Mouse (Mus musculus): ENCODE results near the gene Bicra. TPM values are rescaled to one million over a fixed set of nuclear protein-coding genes. Genes with fewer than 3 reads are reported as not detected.

The Bicra gene
- polyA plus RNA-seq, 1 experiment from 2014 or later, result 10.4 TPM

- 88% methylated on average over 1 of the region's 1 CpGs for WGBS
- peaks cover 36% of the 10 kb centered on the region for H3K36me3 ChIP-seq
- 0 out of 2 replicates have a peak, but pooled peaks cover 9% of the 10 kb centered on the region for H3K9me3 ChIP-seq
- 0 out of 2 replicates have a peak, but pooled peaks cover 4% of the 10 kb centered on the region for H3K4me1 ChIP-seq
- H3K27ac ChIP-seq, result no peak overlapping the region
- no peak overlapping the region for H3K4me3 ChIP-seq
- H3K4me2 ChIP-seq, result no peak overlapping the region
- H3K27me3 ChIP-seq, result no peaks in the 10 kb centered on the region
- no peak overlapping the region for H3K9ac ChIP-seq
- ATAC-seq (ENCODE audit: insufficient number of reproducible peaks, insufficient read depth, low FRiP score, low TSS enrichment, low read depth), result no peak
Measured at GRCm38 (mm10) chr7:16033059-16033458, 14.7 kb downstream of the Bicra start.

GRCm38 (mm10) chr7:16031072-16031471 is 16.6 kb downstream of the Bicra start:
- WGBS, result 88% methylated on average over 4 of the region's 4 CpGs
- 0 out of 2 replicates have a peak, but pooled peaks cover 4% of the 10 kb centered on the region for H3K4me1 ChIP-seq
- 0 out of 2 replicates have a peak, but pooled peaks cover 9% of the 10 kb centered on the region for H3K9me3 ChIP-seq
- ATAC-seq (ENCODE audit: insufficient number of reproducible peaks, insufficient read depth, low FRiP score, low TSS enrichment, low read depth), result no peak
- no peaks in the 10 kb centered on the region for H3K27me3 ChIP-seq
- no peak overlapping the region for H3K27ac ChIP-seq
- no peak overlapping the region for H3K4me3 ChIP-seq
- H3K9ac ChIP-seq, result no peak overlapping the region
- no peak overlapping the region for H3K4me2 ChIP-seq
- H3K36me3 ChIP-seq, result peaks cover 42% of the 10 kb centered on the region

- 84% methylated on average over 6 of the region's 6 CpGs for whole genome bisulfite sequencing
- Histone ChIP-seq H3K27ac (no peak overlapping the region), H3K9me3 (0 out of 2 replicates have a peak, but pooled peaks cover 9% of the 10 kb centered on the region), H3K36me3 (peaks cover 42% of the 10 kb centered on the region), H3K9ac (no peak overlapping the region), H3K4me2 (no peak overlapping the region), H3K4me3 (no peak overlapping the region), H3K4me1 (0 out of 2 replicates have a peak, but pooled peaks cover 4% of the 10 kb centered on the region), H3K27me3 (no peaks in the 10 kb centered on the region)
- no peak for ATAC-seq (ENCODE audit: insufficient number of reproducible peaks, insufficient read depth, low FRiP score, low TSS enrichment, low read depth)
Measured at GRCm38 (mm10) chr7:16028102-16028927, 19.4 kb downstream of the Bicra start.

- Histone ChIP-seq H3K4me3 (no peak overlapping the region), H3K9me3 (no peaks in the 10 kb centered on the region), H3K4me2 (no peak overlapping the region), H3K4me1 (0 out of 2 replicates have a peak, but pooled peaks cover 4% of the 10 kb centered on the region), H3K36me3 (peaks cover 11% of the 10 kb centered on the region), H3K27me3 (no peaks in the 10 kb centered on the region), H3K27ac (no peak overlapping the region), H3K9ac (no peak overlapping the region)
- WGBS, result 92% methylated on average over 8 of the region's 8 CpGs
- ATAC-seq (ENCODE audit: insufficient number of reproducible peaks, insufficient read depth, low FRiP score, low TSS enrichment, low read depth), result no peak
Measured at GRCm38 (mm10) chr7:16024603-16025222, 23.0 kb downstream of the Bicra start.

- ATAC-seq (ENCODE audit: insufficient number of reproducible peaks, insufficient read depth, low FRiP score, low TSS enrichment, low read depth), result no peak
- Histone ChIP-seq H3K9me3 (no peaks in the 10 kb centered on the region), H3K27ac (no peak overlapping the region), H3K9ac (no peak overlapping the region), H3K27me3 (no peaks in the 10 kb centered on the region), H3K4me3 (no peak overlapping the region), H3K36me3 (peaks cover 9% of the 10 kb centered on the region), H3K4me2 (no peak overlapping the region), H3K4me1 (peaks cover 6% of the 10 kb centered on the region)
- 89% methylated on average over 5 of the region's 5 CpGs for WGBS
Measured at GRCm38 (mm10) chr7:16019256-16020094, 28.2 kb downstream of the Bicra start.

- Histone ChIP-seq H3K36me3 (peaks cover 12% of the 10 kb centered on the region), H3K9me3 (no peaks in the 10 kb centered on the region), H3K9ac (no peak overlapping the region), H3K27me3 (no peaks in the 10 kb centered on the region), H3K4me2 (no peak overlapping the region), H3K4me1 (peaks cover 16% of the 10 kb centered on the region), H3K27ac (0 out of 2 replicates have a peak overlapping the region, but pooled peaks have one; percentile 4), H3K4me3 (no peak overlapping the region)
- WGBS, result 79% methylated on average over 9 of the region's 9 CpGs
- no peak; the same call in 1 of the 2 replicates for ATAC-seq (ENCODE audit: insufficient number of reproducible peaks, insufficient read depth, low FRiP score, low TSS enrichment, low read depth)
Measured at GRCm38 (mm10) chr7:16018016-16018810, 29.5 kb downstream of the Bicra start.

- Histone ChIP-seq H3K27ac (no peak overlapping the region), H3K36me3 (peaks cover 18% of the 10 kb centered on the region), H3K9me3 (no peaks in the 10 kb centered on the region), H3K4me3 (no peak overlapping the region), H3K27me3 (no peaks in the 10 kb centered on the region), H3K4me1 (peaks cover 16% of the 10 kb centered on the region), H3K4me2 (no peak overlapping the region), H3K9ac (no peak overlapping the region)
- ATAC-seq (ENCODE audit: insufficient number of reproducible peaks, insufficient read depth, low FRiP score, low TSS enrichment, low read depth), result no peak
- 84% methylated on average over 5 of the region's 5 CpGs for WGBS
Measured at GRCm38 (mm10) chr7:16015384-16015783, 32.3 kb downstream of the Bicra start.

- Histone ChIP-seq H3K4me3 (no peak overlapping the region), H3K27me3 (no peaks in the 10 kb centered on the region), H3K36me3 (peaks cover 18% of the 10 kb centered on the region), H3K4me1 (peaks cover 16% of the 10 kb centered on the region), H3K9me3 (no peaks in the 10 kb centered on the region), H3K9ac (no peak overlapping the region), H3K4me2 (no peak overlapping the region), H3K27ac (peak overlapping the region; percentile 40; the same call in 1 of the 2 replicates)
- WGBS, result 86% methylated on average over 8 of the region's 8 CpGs
- no peak for ATAC-seq (ENCODE audit: insufficient number of reproducible peaks, insufficient read depth, low FRiP score, low TSS enrichment, low read depth)
Measured at GRCm38 (mm10) chr7:16014521-16015175, 33.1 kb downstream of the Bicra start.

- WGBS, result 35% methylated on average over 5 of the region's 5 CpGs
- Histone ChIP-seq H3K4me3 (no peak overlapping the region), H3K27me3 (no peaks in the 10 kb centered on the region), H3K9ac (no peak overlapping the region), H3K27ac (peak overlapping the region; percentile 40; the same call in 1 of the 2 replicates), H3K4me2 (no peak overlapping the region), H3K9me3 (no peaks in the 10 kb centered on the region), H3K36me3 (peaks cover 22% of the 10 kb centered on the region), H3K4me1 (peaks cover 16% of the 10 kb centered on the region)
- no peak for ATAC-seq (ENCODE audit: insufficient number of reproducible peaks, insufficient read depth, low FRiP score, low TSS enrichment, low read depth)
Measured at GRCm38 (mm10) chr7:16013722-16014275, 33.9 kb downstream of the Bicra start.

GRCm38 (mm10) chr7:16012576-16013263 is 35.0 kb downstream of the Bicra start:
- Histone ChIP-seq H3K36me3 (peaks cover 25% of the 10 kb centered on the region), H3K4me3 (no peak overlapping the region), H3K4me1 (peaks cover 16% of the 10 kb centered on the region), H3K27ac (no peak overlapping the region), H3K4me2 (no peak overlapping the region), H3K27me3 (no peaks in the 10 kb centered on the region), H3K9ac (no peak overlapping the region), H3K9me3 (no peaks in the 10 kb centered on the region)
- WGBS, result 76% methylated on average over 11 of the region's 11 CpGs
- no peak for ATAC-seq (ENCODE audit: insufficient number of reproducible peaks, insufficient read depth, low FRiP score, low TSS enrichment, low read depth)
